Mouse (Mus musculus) small intestine, adult 2 months (tissue): Measurements from ENCODE around the gene Bri3bp.

Experiments used
- CTCF ChIP-seq: fragments of 200-500 bp; IDR thresholded peaks from 2 replicates; pipeline ENCODE4 v1.5.1; 2012; ENCODE audit warnings: low read depth, mild to moderate bottlenecking, control low read depth, inconsistent platforms, low read length, moderate library complexity, mixed read lengths; ENCODE audit not compliant: insufficient replicate concordance, insufficient read length; ENCODE audit errors: extremely low read depth
- POLR2A ChIP-seq: fragments of 200-500 bp; IDR thresholded peaks from 2 replicates; pipeline ENCODE4 v1.6.1; 2012; ENCODE audit warnings: low read depth, mild to moderate bottlenecking, control low read depth, inconsistent platforms, low read length, moderate library complexity

DNA sequence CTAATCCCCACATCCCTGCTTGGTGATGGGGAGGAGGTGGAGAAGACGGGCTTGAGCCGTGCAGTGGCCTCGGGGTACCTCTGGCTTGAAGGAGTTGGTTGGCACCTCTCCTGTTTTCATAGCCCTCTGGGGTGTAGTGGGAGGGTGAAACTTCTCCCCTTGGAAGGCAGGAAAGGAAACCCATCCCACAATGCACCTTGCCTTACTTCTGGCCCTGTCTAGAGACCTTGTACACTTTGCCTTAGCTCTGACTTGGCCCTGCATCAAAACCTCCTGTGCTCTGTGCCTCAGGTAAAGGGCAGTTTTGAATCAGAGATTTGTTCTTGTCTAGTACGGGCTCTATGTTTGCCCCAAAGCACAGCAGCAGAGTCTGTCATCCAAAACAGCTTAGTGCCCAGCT is 29.3 kb downstream of the Bri3bp start:
- TF ChIP-seq POLR2A (no peak), CTCF (no peak)
